Mouse (Mus musculus) mouse trophoblast stem cell (cell line): ENCODE results near the gene Crhr1.

Source experiments
- in situ Hi-C, 2 experiments: fragments of 300-500 bp; cut with MseI, MboI; formaldehyde crosslinking; loops; 2 replicates in 1 of 2; 3 replicates in 1 of 2; pipeline ENCODE4 v1.15.1; 2025

The Crhr1 gene

DNA sequence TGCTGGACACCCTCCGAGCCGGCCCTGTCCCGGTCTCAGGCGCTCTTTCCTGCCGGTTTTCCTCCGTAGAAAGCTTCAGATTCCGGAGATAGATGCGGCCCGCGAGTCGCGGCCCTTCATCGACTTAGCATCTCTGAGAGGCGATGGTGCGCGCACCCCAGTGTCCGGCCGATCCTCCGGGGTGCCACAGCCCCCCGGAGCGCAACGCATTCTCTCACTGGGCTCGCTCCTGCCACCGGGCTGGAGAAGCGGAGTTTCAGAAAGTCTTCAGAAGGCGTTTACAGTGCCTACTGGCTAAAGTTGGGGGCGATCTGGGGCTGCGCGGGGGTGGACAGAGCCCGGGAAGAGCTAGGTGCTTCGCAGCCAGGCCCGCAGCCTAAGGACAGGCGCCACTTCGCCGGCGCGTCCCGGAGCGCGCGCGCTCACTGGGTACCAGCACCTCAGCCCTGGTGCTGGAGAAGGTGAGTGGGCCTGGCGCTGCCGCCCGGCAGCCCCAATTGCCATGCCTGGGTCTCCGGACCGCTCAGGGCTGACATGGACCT is 858 bp downstream of the Crhr1 start:
- in situ Hi-C loops, result no loop called here

DNA sequence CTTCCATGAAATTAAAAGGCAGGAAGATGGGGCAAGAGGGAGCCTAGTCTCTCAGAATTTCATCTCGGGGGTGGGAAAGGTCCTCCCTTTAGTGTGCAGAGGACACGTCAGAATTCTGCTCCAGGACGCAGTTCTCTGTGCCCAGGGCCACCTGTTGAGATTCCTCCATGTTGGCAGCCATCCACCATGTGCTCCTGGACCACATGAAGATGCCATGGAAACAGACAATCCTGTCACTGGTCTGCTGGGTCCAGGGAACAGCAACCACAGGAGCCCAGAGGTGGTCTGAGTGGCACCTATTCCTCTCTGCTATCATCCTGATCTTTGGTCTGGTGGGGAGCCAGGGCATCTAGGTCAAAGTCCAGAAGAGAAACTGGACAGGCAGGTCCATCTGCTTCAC is 6.3 kb downstream of the Crhr1 start:
- in situ Hi-C loops, result no loop called here

GRCm38 (mm10) chr11:104144930-104145329 is 12.3 kb downstream of the Crhr1 start:
- in situ Hi-C loops, result no loop called here

DNA sequence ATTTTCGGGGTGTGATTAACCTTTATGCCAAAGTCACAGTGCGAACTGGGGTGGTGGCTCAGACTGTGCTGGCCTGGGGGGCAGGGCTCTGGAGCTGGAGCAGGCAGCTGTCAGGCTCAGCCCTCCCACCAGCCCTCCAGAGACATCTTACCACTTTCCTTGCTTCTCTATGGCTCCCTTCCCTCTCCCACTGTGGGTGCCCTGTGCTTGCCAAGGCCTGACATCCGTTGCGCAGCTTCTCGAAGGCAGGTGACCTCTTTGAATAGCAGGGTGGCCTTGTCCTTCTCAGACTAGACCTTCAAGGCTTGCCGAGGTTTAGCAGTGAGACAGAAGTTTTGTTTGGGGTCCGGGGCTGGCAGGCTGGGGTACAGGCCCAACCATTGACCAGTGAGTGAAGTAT is 16.1 kb downstream of the Crhr1 start:
- in situ Hi-C loops, result no loop called here

DNA sequence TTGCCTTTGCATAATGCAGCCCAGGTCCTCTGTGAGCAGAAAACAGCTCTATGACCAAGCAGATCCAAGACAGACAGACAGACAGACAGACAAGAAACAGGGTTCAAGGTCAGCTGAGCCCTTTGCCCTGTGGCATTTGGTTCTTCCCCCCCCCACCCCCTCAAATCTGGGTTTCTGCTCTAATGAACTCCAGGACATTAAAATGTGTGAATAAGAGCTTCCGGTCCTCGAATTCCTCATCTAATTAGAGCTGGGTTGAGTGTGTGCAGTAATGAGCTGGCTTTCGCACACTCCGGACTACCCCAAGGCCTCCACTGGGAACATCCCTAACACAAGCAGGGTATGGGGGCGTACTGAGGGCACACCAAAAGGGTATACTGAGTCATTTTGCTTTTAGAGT is 18.3 kb downstream of the Crhr1 start:
- in situ Hi-C loops, result no loop called here

DNA sequence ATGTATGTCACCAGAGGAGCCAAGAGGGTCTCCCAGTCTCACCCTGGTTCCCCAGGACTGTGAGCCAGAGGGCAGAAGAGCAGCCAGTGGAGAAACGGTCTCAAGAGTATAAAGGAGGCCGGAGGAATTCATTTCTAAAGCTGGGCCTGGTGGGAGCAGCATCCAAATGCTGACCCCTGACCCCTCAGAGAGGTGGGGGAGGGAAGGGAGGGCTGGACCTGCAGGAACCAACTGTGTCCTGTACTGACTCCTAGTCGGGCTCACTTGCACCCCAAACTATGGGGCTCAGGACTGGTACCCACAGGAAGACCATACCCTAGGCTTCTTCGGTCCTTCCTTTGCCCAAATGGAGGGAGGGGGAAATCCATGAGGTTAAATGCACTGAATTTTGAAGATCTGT is 21.7 kb downstream of the Crhr1 start:
- in situ Hi-C loops, result no loop called here

DNA sequence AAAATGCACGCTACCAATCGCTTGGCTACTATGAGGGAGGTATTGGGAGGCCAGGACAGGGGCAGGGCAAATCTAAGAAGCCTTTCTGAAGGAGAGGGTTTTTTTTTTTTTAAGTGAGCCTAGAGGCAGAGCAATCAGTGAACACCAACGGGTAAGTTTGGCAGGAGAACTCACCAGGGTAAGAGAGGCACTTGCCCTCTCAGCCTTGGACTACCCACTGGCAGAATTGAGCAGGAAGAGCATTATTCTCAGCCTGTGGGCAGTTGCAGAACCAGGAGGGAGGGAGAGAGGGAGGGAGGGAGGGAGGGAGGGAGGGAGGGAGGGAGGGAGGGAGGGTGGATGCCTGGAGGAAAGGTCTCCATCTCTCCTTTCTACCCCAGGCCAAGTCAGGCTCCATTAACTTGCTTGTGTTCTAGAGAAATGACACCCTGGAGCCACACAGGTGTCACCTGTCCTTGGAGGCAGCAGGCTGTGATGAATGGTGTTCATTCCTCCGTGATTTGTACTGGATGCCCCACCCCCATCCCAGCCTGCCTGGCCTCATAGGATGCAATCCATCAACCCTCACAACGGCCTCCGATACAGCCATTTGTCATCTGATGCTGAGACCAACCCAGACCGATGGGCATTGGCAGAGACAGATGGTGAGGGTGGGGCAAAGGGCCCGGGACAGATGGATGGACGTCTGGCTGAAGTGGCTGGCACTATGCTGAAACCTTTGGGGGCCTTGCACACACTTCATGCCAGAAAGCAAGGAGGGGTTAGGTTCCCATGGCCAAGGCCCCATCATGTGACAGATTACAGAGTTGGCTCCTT is 22.4 kb downstream of the Crhr1 start:
- in situ Hi-C loops, result no loop called here

GRCm38 (mm10) chr11:104155899-104156298 is 23.2 kb downstream of the Crhr1 start:
- in situ Hi-C loops, result no loop called here

DNA sequence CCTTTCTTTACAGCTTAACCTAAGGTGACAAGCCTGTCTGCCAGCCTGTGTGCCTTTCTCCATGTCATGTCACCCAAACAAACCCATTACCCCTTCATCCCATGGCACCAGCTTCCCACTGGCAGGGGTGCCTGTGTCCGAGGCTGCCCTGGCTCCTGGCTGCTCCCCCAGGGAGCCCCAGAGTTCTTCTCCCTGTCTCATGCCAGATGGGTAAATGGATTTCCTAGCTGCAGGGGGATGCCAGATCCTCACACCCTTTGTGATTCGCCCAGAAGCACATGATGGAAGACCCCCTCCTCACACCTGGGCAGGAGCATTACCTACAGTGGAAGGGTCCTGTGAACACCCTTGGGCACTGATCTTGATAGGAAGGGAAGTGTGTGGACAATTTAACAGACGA is 23.7 kb downstream of the Crhr1 start:
- in situ Hi-C loops, result no loop called here

- in situ Hi-C loops, result no loop called here
These were observed 25.1 kb downstream of the Crhr1 start for GRCm38 (mm10) chr11:104157603-104158259.

DNA sequence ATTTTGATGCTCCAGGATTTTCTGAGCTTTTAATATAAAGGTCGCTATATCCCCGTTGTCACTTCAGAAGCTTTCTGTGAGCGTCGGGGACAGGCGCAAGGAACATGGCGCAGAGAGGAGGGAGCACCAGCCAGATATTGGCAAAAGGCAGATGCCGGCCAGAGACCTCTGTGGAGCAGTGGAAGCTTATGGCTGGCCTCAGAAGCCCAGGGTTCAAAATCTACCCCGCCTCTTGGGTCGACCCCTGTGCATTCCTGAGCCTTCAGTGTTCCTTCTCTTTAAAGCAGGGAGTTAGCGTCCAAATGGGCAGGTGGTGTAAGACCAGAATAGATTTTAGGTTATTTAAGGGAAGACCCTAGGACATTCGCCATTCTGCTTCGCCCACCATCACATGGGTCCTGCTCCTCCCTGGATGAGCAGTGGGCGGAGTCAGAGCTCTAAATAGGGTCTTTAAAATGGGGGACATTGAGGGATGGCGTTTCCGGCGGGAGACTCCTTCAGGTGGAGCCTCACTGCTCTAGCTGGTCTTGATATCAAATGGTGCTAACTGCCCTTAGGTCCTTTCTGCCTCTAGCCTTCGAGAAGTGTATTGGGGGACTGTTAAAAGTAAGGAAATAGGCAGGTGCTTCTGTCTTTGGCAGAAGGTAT is 25.7 kb downstream of the Crhr1 start:
- in situ Hi-C loops, result no loop called here

DNA sequence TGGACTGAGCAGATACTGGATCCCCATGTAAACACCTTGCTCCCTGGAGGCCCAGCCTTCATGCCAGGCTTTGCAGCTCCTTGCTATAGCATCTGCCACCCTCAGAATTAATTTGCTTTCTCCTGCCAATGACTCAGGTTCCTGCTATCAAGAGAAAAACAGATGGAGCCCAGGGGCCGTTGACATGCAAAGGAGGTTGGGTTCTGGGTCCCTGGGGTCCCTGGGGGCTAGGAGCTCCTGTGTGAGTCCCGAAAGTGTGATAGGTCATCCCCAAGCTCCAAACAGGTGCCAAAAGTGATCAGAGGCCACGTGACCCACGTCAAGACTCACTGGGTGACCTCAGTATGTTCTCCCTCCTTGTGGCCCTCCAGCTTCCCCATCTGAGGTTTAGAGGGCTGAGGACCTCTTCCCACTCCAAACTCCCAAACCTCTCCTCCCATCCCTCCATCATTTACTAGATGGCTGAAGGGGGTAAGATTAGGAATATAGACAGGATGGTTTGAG is 27.2 kb downstream of the Crhr1 start:
- in situ Hi-C loops, result no loop called here

DNA sequence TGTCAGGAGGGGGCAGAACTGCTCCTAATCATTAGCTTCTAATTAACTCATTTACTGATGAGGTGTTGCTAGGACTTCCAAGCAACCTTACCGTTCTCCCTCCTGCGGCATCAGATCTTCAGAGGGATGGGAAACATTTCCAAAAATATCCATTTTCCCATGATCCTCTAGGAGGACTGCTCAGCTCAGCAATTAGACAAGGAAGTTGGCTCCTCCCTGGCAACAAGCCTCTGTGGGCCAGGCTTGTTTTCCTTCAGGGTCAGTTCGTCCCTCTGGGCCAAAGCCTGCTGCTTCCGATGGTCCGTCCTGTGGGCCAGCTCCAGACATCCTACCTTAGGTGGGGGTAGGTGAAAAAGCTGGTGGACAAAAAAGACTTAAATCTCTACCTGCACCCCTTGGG is 28.5 kb downstream of the Crhr1 start:
- in situ Hi-C loops, result no loop called here

DNA sequence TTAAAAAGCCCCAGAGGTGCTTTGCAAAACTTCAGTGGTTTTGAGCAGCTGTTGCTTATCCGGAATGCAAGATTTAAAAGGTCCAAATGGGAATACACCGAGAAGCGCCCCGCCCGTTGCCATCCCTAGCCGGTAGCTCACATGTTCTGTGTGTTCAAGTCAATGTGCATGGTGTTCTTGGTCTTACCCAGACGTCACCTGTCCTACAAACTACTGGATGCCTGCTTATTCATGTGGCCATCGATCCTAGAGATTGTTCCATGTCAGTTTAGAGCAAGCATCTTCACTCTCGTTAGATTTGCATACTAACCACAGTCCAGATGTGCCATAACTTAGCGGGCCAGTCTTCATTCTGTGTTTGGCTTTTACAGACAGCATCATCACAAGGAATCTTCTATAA is 31.6 kb downstream of the Crhr1 start:
- in situ Hi-C loops, result no loop called here

DNA sequence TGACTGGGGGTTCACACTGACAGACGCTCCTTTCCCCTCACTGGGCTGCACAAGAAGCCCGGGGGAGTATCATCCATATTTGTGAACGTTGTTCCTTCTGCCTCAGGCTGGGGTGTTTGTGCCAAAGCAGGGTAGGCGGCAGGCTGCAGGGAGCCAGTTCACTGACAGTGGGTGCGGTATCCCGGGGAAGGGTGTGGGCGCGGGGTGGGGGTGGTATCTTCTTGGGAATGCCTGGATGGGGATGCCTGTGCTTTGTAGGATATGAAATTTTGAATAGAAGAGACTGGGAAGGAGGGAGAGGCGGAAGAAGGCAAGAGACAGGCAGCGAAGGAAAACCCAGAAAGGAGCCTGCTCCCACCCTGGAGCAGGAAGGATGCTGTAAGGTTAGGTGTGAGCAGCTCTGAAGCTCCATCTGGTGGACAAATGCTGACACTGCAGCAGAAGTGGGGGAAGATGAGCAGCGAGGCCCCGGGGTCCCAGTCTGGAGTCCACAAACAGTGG is 38.7 kb downstream of the Crhr1 start:
- in situ Hi-C loops, result loop anchor here (5.0 kb wide), 2 partner anchors 174 to 179 kb away; no protein-coding TSS in a partner anchor

DNA sequence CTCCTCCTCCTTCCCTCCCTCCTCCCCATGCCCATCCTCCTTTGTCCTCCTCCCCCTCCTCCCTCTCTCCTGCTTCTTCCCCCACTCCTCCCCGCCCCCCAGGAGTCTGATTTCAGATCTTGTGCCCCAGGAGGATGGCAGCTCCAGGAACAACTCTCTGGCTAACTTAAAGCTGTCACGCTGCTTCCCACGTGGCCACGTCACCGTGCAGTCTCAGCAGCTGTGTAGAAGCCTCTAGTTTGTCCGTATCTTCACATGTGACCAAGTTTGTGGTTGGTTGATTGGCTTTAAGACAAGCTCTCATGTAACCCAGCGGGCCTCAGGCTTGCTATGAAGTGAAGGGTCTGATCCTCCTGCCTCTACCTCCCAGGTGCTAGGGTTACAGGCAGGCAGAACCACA is 46.2 kb downstream of the Crhr1 start:
- in situ Hi-C loops, result no loop called here

DNA sequence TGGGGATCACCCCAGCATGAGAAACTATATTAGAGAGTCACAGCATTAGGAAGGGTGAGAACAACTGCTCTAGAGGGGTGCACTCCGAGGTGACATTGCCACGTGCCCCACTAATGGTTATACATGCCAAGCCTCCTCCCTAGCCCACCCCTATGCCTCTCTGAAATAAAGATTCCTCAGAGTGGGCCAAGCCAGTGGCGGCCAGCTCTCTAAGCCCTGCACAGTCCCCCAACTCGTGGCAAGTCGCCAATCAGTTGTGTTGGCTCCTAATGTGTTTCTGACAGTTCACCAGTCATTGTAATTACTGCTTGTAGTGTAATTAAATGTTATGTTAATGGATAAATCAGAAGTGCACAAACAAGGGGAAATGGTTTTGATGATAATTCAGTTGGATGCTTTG is 47.1 kb downstream of the Crhr1 start:
- in situ Hi-C loops, result no loop called here

DNA sequence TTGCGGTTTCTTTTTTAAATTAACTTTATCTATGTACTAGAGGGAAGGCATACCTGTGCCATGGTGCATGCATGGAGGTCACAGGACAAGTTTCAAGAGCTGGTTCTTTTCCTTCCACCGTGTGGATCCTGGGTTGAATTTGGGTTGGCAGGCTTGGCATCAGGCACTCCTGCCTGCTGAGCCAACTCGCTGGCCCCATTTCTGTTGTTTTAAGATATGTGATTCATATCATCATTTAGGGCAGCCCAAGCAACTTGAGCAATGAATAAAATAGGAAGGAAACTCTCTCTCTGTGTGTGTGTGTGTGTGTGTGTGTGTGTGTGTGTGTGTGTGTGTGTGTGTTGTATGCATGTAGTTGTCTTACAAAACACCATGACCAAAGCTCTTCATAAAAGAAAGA is 49.5 kb downstream of the Crhr1 start:
- in situ Hi-C loops, result no loop called here

DNA sequence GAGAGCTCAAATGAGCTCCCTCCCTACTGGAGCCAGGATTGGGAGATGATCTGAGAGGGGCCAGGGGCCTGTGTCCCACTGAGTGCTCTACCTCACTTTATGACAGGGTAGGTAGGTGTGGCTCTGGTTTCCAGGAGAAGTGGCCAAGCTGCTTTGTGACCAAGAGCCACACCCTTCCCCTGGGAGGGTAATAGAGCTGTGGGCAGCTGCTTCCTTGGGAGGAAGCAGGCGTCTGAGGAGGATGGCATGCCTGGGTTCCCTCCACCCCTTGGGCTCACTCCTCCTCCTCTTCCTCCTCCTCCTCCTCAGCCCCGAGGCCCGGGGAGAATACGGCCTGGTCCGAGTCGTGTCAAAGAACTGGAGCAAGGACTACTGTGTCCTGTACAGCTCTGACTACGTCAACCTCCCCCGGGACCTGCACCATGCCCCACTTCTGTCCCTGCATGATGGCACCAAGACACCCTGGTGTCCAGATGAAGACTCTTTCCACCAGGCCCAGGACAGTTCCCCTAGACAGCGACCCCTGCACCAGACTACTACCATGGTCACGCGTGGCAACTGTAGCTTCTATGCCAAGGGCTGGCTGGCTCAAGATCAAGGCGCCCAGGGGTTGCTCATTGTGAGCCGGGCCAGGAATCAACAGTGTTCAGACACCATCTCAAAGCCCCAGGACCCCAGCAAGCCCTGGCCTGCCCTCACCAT is 53.6 kb downstream of the Crhr1 start, which contains the start of gene Sppl2c:
Gene Sppl2c (plus strand): TSS at position 193 of the 702 bp plus-strand sequence.
- in situ Hi-C loops, result no loop called here

- in situ Hi-C loops, result no loop called here
These were observed 54.1 kb downstream of the Crhr1 start for GRCm38 (mm10) chr11:104186837-104187150.

DNA sequence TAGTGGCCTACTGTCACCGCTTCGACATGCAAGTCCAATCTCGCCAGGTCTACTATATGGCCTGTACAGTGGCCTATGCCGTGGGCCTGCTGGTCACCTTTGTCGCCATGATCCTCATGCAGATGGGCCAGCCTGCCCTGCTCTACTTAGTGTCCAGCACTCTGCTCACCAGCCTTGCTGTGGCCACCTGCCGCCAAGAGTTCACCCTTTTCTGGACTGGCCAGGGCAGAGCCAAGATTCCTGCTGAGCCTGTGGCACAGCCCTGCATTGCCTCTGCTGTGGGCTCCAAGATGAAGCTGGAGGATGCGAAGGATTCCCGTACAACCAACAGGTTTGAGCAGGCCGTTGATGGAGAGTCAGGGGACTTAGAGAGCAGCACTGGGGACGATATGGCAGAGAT is 55.1 kb downstream of the Crhr1 start:
- in situ Hi-C loops, result no loop called here

DNA sequence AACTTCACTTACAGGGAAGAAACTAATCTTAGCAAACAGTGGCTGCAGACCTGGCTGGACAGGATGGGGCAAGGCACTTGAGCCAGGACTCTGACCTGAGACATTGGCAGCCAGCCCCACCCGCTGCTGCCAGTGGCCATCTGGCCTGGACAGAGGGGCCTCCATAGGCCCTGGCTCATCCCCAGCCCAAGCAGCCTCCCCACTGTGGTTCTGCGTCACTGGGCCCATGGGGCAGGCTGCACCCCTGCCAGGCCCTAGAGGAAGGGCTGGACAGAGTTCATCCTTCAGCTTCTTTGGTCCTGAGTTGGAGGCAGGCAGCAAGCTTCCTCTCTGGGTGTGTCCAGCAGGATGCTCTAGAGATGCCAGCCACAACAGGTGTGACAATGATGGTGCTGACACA is 57.4 kb downstream of the Crhr1 start:
- in situ Hi-C loops, result no loop called here
